Mouse (Mus musculus): ENCODE results near the gene Wdr60.

DNA sequence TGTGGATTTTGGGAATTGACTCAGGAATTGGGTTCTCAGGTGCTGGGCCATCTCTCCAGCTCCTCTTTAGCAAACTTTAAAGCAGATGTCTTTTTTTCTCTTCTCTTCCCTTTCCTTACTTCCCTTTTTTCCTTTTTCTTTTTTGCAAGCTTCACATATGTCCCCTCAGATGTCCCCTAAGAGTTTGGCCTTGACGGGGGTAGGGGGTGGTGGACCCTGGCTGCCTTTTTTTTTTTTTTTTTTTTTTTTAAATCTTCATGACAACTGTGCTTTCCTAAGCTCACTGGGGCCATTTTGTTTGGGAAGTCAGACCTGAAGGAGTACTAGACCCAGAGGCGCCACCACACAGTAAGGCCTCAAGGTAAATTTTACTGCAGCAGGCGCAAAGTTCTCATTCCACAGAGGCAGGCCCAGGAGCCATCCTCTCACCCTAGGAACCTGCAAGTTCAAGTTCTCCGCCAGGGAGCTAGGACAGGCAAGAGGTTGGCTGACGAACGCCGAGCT is 17.4 kb upstream of the Wdr60 start:
- TF ChIP-seq CTCF (IDR thresholded peaks at IDR 0.05; ENCODE audit: low read depth, low read length) (no peak), GATA1 (IDR thresholded peaks at IDR 0.05; ENCODE audit: borderline replicate concordance, low read length) (no peak), TAL1 (conservative IDR thresholded peaks at IDR 0.05; ENCODE audit: low read depth, low read length) (no peak), GATA2 (IDR thresholded peaks at IDR 0.05; ENCODE audit: borderline replicate concordance, low read depth, low read length) (no peak), POLR2AphosphoS5 (IDR thresholded peaks at IDR 0.05; ENCODE audit: insufficient replicate concordance, low read depth, low read length) (no peak)
